Mouse (Mus musculus): ENCODE data around the gene Setd2.

The Setd2 gene

DNA sequence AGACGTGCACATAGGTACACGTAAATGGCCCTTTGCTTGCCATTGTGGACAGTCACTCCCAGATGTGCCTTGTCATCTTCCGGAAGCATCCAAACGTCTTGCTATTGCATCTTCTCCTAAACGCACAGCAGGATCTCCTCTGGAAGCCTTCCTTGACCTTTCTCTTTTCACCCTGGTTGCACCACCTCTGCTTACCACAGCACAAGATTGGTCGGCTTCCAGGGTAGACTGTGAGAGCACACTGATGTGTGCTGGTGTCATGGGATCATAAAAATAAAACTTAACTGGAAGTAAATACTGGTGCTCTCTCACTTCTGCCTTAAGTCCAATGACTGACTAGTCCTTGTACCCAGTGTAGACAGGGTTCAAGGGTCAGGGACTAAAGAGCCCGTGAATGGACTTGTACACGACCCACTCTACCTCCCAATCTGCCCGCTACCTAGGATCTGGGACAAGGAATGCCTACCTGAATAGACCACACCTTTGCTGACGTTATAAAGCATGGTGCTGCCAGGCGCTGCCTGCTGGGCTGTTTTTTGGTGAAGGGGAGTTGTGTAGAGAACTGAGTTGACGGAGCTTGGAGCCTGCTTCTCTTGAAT lies 90.3 kb downstream of the Setd2 start:
- DNase-seq (ENCODE audit: extremely low spot score, low read depth, low spot score): no peak

DNA sequence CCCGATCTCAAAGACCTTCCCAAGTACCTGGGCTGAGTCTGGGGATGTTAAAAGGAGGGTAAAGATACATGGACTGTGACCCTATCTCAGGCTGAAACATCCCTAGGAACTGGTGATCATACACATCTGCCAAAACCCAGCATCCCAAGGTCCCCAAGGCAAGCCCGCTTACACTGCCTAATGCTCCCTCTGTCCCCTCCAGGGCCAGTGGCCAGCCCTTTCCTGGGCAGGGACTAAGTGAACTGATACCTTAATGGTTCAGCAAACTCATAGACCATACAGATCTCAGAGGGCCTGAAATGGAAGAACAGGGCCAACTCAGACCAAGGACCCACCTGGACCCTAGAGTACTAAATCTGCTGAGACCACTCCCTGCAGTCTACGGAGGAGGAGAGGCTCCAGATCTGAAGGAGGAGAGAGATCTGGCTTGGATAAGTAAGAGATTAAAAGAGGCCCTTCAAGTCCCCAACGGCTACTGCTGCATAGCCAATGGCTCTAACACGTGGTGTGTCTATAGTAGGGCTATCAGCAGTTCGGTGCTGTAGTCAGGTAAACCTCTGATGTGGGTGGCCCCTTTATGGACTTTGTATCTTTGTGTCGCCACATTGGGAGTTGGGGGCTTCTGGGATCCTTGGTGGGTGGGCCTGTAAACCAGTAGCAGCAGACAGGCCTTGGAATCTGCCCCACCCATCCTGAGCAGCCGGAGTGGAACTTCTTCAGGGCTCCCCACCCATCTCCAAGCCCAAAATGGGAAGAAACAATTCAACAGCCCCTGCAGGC lies 91.2 kb downstream of the Setd2 start:
- no peak for DNase-seq (ENCODE audit: extremely low spot score, low read depth, low spot score)

DNA sequence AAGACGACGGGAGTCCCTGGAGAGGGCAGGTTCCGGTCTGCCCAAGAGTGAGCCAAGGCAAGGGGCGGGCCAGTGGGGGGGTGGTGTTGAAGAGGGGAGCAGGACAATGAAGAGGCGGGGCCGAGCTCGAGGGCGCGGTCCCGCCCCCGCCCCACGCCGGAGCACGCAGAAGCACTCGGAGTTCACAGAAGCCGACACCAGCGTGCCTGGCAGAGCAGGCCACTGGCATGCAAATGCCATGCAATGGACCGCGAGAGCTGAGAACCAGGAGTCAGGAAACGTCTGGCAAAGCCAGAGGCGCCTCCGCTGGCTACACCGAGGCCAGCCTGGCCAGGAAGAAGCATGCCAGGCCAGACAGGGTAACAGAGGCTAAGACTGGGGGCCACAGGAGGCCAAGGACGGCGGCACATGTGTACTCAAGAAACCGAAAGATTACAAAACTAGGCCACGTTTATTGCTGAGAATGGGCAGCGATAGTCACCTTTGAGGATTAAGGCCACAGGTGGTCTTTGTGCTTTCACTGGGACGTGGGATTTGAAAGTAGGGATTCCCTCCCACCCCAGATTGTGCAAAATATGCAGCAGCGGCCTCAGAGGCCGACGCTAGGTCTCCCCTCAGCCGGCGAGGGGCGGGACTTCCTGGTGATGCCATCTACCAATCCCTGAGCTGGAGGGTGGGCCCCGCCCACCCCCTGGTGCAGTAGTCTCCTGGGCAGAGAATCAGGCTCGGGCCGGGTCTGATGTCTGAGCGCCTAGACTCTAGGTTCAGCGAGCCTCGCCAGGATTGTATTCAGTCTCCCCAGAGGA lies 92.2 kb downstream of the Setd2 start, which contains the start of gene Nradd:
Nradd (minus strand) TSS at position 92 of the 806 bp plus-strand sequence.
- DNase-seq (ENCODE audit: extremely low spot score, low read depth, low spot score): peak; percentile 89

DNA sequence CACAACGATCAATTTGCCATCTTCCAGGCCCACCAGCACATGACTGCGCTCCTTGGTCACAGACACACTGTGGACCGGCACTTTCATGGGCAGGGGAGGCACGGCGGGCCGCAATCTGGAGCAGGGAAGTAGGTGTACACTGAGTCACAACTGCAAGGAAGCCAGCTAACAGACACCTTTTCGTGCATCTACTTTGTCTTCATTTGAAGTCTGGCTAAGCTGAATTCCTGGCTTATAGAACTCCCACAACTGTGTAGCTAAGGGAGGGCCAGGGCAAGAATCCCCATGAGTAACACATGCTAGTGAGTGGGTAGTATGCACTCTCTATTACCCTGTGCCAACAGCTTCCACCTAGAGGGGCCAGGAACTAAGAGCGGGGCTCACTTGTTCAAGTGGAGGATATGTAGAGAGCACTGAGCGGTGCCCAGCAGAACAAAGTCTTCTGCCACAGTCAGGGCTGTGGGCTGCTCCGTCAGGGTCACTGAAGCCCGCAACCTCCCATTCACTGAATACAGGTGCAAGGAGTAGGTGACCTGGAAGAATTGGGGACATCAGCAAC lies 93.0 kb downstream of the Setd2 start:
- DNase-seq (ENCODE audit: extremely low spot score, low read depth, low spot score): no peak

DNA sequence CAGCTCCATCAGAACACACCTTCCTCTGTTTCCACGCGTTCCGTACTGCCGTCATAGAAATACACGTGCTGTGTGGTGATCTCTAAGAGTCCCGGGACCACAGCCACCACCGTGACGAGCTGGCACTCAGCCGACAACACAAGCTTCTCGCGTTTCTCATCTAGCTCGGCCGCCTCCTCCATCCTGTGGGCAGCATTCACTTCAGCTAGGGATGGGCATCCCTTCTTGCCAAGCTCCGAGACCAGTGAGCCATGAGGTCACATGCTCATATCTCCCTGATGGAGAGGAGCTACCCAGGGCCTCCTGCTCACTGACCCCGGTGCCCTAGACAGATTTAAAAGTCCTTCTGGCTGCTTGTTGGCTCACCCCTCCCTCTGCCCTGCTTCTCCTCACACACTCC lies 97.8 kb downstream of the Setd2 start:
- DNase-seq (ENCODE audit: extremely low spot score, low read depth, low spot score): no peak

DNA sequence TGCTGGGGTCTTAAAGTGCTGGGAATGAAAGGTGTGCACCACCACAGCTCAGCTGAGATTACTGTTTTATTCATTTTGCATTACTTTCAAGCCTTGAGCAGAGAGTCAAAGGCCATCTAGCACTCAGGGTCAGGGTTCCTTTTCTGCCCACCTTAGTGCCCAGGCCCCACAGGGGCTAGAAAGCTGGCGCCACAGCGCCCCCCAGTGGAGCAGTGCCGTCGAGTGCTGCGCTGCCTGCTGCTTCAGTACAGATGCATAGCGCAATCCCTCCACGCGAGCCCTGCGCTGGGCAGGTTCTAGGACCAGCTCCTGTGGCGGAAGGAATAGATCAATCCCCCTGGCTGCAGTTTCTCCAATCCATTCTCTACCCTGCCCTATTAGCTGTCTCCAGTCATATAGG lies 98.8 kb downstream of the Setd2 start:
- DNase-seq (ENCODE audit: extremely low spot score, low read depth, low spot score): peak; percentile 63

DNA sequence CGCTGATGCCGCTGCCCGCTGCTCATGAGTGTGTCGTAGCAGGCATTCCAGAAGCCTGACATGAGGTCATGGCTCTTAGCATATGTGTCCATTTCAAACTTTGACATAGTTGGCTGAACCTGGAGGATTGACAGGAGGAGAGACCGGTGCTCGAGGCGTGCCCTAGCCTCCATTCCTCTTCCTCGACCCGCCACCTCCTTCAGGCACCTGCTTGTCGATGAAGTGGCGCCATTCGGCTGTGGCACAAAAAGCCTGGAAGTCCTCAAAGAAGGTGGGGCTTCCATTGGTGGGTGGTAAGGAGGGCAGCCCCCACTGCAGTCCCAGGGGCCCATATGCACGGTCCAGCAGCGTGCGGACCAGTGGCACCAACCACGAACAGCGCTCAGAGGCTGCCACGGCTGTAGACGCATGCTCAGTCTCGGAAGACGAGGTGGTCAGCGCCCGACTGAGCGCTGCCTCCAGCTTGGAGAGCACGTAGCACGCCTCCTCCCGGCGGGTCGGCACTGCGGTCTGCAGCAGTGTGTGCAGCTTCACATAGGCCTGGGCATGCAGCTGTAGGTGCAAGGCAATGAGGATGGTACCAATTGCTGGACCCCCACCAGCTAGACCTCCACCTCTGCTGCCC lies 99.4 kb downstream of the Setd2 start:
- no peak for DNase-seq (ENCODE audit: extremely low spot score, low read depth, low spot score)

DNA sequence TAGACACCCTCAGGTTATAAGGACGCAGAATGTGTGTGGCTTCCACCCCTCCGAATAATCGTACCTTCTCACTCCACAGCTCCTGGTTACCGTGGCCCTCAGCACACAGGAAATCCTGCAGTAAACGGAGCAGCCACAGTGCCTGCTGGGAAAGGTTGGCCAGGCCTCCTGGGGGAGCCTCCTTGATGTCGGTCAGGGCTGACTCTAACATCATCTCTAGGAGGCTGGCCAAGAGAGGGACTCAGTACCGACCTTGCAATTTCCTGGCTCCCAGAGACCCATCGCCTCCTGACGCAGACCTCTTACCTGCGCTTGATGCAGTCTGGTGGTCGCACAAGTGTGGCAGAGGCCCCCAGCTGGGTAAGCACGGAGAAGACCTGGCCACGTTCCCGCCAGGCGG lies 100.3 kb downstream of the Setd2 start:
- DNase-seq (ENCODE audit: extremely low spot score, low read depth, low spot score): no peak

DNA sequence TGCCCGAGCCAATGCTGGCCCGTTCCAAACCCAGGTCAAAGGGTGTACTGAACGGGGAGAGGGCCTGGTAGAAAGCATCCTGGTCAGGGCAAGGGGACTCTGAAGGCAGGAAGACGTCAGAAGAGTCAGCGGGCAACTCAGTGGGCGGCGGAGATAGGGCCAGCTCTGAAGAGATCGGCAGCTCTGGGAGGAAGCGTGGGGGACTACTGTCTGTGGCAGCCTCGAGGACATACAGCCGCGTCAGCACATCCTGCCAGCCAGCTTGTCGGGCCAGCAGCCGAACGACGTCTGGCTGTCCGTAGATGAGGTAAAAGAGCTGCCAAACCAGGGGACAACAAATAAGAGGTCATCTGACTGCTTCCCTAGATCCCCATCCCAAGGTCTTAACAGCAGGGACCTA lies 101.5 kb downstream of the Setd2 start:
- no peak for DNase-seq (ENCODE audit: extremely low spot score, low read depth, low spot score)

DNA sequence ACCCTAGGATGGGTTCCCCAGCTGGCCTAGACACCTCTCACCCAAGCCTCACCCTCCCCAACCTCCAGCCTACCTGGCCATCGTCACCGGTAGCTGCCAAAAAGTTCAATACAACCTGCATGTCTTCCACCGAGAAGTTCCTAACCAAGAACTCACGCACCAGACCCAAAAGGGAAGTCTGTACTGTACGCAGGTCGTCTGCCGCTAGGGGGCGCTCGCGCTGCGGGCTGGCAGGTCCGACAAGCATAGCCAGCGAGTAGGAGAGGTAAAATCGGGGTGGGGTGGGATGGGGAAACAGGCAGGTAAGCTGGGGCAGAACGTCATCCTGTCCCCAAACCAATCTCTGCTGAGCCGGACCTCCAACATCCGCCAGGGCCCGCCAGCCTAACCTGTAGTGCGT lies 102.8 kb downstream of the Setd2 start:
- no peak for DNase-seq (ENCODE audit: extremely low spot score, low read depth, low spot score)

DNA sequence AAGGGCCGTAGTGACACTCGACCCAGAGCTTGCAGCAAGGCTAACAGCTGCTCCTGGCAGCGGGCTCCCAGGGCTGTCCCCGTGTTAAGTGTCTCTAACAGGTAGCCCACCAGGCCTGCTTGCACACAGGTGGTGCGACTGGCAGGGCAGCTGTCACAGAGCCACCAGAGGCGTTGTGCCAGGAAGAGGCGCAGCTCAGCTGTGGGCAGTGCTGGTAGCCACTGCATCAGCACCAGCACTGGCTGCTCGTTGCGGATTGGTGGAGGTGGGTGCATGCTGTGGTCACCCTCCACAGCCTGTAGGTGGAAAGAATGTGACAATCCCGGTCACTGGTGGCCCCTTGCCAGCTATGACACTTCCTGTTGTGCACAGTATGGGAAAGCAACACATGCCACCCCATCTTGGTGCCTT lies 106.2 kb downstream of the Setd2 start:
- DNase-seq (ENCODE audit: extremely low spot score, low read depth, low spot score): no peak

DNA sequence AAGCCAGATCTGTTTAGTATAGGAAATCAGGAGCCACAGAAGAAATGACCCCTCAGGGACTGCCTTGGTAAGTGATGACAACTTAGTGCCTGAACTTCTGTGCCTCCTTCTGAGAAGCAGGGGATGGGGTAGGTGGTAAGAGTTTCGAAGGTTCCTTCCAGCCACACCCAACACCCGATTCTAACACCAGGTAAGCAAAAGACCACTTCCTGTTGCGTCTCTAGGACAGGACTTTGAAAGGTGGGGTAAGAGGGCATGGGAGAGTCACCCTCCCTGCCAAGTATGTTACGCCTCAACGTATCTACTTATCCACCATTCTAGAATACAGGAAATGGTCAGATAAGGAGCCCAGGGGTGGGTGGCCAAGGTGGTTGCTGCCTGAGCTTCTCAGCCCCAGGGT lies 108.6 kb downstream of the Setd2 start:
- DNase-seq (ENCODE audit: extremely low spot score, low read depth, low spot score): no peak

DNA sequence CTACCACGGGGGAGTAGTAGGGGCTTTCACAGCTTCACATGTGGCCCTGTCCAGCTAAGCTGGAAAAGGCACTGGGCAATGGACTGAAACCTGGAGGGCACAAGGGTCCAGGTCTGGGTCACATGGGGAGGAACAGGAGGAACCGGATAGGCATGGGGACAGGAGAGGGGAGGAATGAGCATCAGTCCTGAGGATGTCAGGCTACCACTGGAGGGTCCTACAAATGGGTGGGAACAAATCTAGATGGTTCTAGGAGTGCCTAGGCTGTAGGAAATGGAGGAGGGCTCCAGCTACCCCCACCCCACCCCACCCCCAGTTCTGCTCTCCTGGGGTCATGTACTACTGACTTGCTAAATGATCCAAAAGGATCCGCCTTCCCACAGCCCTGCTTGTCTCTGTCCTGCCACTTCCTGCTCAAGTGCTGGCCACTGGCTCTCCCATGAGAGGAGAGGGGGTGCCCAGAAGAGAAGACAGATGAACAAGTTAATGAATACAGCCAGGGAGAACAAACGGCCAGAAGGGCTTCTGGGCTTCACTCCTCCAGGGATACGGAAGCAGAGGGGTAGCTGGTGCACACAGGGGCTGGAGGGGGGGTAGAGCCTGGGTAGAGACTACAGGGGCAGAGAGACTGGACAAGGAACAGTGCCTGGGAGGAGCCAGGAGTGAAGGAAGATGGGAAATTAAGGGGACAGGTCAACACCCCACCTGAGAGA lies 110.6 kb downstream of the Setd2 start:
- DNase-seq (ENCODE audit: extremely low spot score, low read depth, low spot score): no peak

DNA sequence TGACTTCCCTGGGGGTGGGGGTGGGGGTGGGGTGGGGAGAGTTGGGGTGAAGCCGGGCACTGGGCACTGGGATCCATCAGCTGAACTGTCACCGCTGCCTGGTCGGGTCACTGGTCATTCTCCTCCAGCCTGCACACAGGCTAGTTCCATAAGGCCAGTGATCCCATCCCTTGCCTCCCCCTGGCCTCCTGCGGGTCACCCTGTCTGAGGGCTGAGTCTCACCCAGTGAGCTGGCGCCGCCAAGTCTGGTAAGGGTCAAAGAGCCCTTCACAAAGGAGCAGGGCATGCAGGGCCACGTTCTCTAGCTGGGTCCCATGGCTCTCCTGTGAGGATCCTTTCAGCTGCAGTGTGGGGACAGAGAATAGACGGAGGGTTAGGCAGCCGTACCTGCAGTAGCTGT lies 111.4 kb downstream of the Setd2 start:
- no peak for DNase-seq (ENCODE audit: extremely low spot score, low read depth, low spot score)

DNA sequence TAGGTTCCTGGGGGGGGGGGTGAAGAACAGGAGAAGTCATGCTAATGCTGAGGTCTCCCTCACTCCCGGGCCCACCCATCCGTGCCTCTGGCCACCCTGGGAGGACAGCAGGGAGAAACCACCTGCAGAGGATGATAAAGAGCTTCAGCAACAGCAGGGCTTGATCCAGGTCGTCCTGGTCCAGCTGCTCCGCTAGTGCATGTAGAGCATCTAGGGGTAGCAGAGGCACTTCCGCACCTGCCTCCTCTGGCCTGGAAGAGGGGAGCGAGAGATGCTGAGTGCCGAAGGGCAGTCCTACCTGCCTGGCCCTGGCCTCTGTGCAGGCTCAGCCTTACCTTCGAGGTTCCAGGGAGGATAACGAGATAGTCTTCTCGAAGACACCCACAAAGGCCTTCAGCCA lies 111.9 kb downstream of the Setd2 start:
- no peak for DNase-seq (ENCODE audit: extremely low spot score, low read depth, low spot score)

DNA sequence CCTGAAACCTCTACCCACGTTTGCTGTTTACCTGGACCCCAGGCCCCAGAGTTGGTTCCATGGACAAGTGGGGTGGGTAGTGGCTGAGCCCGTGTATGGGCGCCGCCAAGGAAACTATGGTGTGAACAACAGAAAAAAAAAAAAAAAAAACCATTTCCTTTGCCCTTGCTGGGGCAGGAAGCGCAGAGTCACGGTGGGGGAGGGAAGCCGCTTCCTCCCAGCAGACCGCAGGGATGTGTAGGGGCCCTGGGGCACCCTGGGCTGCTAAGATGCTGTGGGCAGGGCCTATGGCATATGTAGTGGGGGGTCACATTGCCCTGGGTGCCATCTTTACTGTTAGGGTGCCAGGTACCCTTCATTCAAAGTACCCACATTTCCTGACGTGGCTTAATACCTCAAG lies 112.8 kb downstream of the Setd2 start:
- DNase-seq (ENCODE audit: extremely low spot score, low read depth, low spot score): no peak

DNA sequence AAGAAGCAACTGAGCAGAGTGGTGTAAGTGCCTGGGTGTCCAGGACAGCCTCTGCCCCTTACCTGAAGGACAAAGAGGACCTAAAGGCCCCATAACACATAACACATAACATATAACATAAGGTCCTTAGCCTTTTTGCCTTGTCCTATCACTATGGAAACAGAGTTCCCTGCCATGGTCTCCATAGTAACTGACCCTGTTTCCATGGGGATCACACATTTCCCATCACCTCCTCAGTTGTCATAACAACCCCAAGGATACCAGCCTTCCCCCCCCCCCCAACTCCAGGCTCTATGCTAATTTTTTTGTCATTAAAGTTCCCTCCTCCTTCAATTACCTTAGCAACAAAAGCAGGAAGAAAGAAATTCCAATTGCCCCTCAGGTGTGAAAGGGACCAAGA lies 117.4 kb downstream of the Setd2 start:
- no peak for DNase-seq (ENCODE audit: extremely low spot score, low read depth, low spot score)

DNA sequence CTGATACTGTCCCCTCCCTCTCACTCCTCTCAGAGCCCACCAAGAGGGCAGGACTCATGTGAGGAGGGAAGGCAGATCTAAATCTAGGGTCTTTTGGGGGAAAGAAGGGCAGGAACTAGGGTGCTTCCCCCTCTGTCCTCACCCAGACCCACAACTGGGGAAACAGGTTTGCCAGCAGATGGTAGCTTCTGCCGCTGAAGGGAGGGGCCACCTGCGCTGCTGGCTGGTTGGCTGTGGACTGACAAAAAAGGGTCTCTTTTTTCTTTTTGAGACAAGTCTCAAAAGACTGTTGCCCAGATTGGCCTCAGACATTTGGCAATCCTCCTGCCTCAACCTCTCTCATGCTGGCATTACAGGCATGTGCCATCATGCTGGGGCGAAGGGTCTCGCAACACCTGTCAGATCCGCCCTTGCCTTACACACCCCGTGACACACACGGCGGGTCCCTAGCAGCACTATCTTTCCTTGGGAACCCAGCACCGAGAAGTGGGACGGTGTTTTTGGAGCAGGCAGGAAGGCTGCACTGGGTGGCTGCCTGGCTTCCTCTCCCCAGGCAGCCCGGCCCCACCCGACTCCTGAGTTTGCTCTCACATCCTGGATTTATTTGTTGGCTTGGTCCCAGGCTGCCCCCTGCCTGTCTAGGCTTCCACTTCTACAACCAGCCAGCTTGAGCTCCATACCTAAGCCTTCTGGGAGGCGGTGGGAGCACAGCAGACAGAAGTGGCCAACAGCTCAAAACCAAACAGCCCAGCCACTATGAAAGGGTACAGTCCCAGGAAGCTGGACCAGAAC lies 119.7 kb downstream of the Setd2 start:
- no peak for DNase-seq (ENCODE audit: extremely low spot score, low read depth, low spot score)

DNA sequence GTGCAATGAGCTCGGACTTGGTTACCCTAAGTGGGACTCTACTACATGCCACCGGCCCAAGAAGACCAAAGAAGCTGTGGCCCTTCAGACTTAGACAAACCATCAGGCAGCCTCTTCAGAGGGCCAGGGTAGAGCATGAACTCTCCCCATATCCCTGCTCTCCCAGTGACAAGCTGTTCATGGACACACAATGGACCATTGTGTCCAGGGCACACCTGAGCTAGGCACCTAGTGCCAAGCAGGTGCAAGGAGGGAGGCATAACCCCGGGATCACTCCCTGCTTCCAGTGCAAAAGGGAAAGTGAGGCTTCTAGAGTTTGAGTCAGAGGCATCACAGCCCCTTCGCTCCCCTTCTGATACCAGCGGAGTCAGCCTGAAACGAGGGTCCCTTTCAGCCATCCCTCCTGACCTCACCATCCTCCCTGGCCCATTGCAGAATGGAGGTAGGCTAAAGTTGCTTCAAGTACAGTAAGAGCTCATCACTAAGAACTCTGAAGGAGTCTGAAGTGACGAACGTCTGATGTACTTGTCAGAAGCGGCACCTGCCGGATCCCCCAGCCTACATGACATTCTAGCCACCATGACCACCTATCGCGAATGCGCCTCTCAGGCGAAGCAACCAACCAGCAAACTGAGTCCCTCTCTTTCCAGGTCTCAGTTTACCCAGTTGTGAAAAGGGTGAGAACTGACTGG lies 120.7 kb downstream of the Setd2 start:
- DNase-seq (ENCODE audit: extremely low spot score, low read depth, low spot score): no peak

Data from hindlimb bud, embryonic 11.5 days (tissue).